Mouse (Mus musculus) ES-Bruce4 (cell line): ENCODE data around the gene Csnk1g2.

ENCODE experiments used
- CTCF ChIP-seq: IDR thresholded peaks from one replicate; pipeline ENCODE4 v1.8.1; 2011; ENCODE audit warnings: low read depth, low read length
- POLR2A ChIP-seq: IDR thresholded peaks from one replicate; pipeline ENCODE4 v1.8.1; 2011; ENCODE audit warnings: low read length; ENCODE audit not compliant: insufficient read depth

- TF ChIP-seq POLR2A (no peak), CTCF (no peak)
These were observed 10.7 kb upstream of the Csnk1g2 start for GRCm38 (mm10) chr10:80611905-80612304.
